Mouse (Mus musculus): Measurements from ENCODE around the gene Gm20388. TPM values are rescaled to one million over a fixed set of nuclear protein-coding genes. Genes with fewer than 3 reads are reported as not detected.

Gm20388 gene
- total RNA-seq (2023), result 10 to 100 TPM; 14.5 to 15.2 TPM

DNA sequence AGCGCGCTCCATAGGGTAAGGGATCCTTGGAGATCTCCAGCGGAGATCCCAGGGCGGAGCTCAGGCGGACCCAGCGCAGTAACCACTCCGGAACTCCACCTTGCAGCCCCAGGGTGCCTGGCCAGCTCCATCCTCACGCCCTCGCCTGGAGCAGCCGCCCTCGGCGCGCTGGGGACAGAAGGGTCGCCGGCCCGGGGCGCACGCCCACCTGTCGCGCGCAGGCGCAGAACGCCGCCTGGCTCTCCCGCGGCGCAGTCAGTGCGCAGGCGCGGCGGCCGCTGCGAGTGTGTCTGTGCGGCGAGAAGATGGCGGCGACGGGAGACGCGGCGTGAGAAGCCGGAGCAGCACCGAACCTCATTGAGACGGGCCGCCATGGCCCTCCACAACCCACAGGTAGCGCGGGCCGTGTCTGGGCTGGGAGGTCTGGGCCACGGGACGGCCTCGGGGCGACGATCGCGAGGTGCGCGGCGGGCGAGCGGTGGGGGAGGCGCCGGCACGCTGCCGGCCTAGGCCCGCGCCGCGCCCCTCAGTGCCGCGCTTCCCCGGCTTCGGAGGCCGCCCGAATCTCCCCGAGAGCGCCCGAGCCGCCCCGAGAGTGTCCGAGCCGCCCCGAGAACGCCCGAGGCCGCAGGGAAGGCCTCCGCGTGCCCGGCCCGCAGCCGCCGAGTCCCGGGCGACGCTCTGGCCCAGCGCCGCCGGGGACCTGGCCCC lies at the start of gene Gm20388:
TSS of gene Gm20388 (plus strand) at position 295 of the 711 bp plus-strand sequence.

DNA sequence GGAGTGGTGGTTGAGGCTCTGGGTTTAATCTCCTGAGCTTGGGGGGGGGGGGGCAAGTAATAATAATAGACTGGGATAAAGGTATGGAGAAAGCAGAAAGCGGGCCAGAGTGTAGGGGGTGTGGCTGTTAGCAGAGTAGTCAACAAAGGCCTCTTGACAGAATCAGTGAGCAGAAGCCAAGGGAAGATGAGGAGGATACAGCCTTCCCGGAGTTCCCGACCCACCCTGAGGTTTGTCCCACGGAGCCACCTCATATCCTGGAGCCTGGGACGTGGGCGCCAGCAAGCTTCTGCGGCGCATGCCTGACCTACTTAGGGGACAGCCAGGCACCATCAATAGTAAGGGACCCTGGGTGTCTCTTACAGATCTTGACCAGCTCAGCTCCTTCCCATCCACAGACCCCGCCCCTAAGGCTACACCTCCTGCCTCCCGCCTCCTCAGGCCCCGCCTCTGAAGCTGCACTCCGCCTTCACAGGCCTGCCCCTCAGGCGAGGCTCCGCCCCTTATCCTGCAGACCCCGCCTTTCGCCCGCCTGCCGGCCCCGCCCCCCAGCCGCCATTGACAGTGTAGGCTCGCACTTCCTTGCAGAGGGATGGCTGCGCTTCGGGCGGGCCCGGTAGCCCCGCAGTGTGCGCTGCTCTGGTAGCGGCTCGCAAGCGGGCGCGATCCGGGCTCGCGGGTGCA lies 48.8 kb upstream of the Gm20388 start, which contains the start of gene Klhl36:
TSS of gene Klhl36 (plus strand) at position 561 of the 684 bp plus-strand sequence.

DNA sequence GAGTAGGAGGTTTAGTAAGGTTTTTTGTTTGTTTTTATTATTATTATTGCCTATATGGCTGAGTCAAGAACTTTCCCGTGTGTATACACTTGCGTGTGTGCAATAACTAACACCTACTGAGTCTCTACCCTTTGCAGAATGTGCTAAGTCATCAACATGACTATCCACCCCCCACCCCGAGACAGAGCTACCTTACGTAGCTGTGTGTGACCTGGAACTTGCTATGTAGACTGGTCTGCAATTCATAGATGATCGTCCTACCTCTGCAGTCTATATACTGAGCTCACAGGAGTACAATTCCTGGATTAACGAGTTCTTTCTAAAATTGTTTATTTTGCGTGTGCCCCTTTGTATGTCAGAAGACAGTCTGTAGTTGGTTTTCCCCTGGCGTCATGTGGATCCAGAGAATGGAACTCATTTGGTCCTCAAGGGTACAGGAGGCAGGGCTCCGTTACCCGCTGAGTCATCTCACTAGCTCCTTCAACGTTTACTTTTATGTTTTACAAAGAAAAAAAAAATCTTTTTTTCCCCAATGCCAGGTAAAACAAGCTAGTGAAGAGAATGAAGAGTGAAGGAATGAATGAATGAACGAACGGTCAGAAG lies 596 bp upstream of the Gm20388 start, which contains the start of gene Usp10:
TSS of gene Usp10 (plus strand) at position 417 of the 603 bp plus-strand sequence.

DNA sequence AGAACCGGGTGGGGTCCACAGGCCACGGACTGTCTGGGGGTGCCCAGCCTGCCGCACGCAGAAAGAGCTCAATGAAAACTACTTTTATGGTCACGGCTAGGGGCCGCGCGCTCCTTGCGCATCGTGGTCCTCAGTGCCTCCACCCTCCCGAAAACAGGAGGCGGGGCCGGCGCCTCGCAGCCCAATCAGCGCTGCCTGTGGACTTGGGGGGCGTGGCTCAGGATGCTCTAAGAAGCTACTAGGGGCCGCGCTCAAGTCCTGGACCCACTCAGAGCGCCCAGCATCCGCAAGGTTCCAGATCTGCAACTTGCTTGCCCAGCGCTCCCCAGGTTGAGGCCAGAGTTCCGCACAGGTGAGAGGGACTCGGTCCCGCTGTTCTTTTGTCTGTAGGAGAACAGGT lies 81.6 kb downstream of the Gm20388 start, which contains the start of gene Crispld2:
TSS of gene Crispld2 (plus strand) at position 190 of the 400 bp plus-strand sequence.

DNA sequence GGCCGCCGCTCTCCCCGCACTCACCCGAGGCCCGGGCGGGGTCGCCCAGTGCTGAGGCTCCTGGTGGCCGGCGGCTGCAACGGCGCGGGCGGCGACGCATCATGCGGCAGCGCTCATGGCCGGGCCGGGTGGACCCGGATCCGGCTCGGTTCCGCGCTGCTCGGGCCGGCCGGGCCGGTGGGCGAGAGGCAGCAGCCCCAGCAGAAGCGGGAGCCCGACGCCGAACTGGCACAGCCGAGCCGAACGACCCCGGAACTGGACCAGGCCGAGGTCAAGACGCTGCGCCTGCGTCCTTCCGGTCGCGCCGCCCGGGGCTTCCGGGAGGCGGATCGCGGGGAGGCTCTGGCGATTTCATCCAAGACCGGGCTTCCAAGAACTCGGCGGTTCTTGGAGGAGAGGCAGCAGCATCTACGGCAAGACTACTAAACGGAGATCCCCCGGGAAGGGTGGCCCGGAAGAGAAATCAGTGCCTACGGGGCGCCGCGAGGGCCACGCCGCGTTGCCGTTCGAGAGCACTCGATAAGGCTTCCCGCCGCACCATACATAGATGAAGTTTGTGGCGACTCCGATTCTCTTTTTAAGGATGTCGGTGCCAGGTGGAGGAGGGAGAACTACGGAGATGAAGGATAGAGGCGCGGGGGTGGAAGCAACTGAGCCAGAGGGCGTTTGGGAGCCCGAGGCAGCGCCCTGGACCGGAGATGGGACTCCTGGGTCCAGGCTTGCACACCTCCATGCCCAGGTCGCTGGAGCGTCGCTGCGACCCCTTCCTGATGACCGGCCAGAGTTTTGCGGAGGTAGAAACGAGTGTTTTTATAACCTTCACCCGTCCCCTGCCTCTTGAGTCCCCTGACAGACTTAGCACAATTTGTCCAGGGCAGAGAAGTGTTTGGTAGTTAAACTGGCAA lies 190.7 kb downstream of the Gm20388 start, which contains the start of gene Zdhhc7:
TSS of gene Zdhhc7 (minus strand) at position 415 of the 905 bp plus-strand sequence.

DNA sequence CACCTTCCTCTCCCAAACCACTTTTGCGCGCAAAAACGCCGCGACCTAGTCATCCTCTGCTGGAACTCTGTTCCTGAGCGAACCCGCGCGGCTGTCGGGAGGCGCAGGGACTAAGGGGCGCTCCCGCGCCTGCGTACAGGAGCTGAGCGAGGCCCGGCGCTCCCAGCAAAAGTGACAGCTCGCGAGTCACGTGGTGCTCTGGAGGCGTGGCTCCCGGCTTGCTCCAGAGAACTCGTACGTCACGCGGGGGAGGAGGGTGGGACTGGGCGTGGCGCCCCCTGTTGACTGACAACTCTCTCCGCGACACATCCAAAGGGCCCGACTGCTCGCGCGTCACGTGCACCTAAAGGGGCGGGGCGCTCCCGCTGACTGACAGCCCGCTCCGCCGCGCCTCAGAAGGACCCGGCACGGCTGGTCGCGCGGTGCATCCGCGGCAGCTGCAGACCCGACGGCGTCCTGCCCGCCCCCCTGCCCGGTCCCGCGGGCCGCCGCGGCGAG lies 203.2 kb downstream of the Gm20388 start, which contains the start of gene 6430548M08Rik:
TSS of gene 6430548M08Rik (plus strand) at position 395 of the 498 bp plus-strand sequence.

DNA sequence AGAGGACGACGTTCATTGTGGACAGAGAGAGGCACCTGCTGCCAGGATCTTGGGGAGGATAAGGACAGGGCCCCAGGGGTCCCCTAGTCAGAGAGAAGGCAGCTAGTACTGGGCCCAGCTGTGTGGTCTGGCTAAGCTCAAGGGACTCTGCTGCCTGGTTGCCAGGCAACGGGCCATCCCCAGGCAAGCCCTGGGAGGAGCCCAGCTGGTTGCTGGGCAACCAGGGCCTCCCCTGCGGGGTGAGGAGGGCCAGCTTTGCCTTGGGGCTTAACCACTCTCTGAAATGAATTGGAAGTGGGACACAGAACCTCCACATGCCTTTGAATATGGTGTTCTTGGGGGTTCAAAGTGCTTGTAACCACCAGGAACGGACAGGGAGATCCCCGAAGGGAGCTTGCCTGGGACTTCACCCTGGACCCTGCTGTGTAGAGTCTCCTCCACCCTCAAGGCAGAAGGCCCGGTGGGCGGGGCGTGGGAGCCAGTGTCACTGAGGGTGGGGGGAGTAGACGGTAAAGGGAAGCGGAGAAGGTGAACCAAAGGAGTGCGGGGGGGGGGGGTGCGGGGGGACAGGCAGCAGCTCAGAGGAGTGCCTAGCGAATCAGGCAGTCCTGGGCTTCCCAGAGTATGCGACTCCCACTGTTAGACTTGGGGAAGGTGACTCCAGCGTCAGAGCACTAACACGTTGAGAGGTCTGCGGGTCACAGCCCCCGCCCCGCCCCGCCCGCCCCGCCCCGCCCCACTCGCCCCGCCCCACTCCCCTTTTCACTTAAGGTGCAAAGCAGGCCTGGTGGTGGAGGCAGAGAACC lies 266.9 kb downstream of the Gm20388 start, which contains the start of gene Fam92b:
TSS of gene Fam92b (minus strand) at position 149 of the 806 bp plus-strand sequence.

DNA sequence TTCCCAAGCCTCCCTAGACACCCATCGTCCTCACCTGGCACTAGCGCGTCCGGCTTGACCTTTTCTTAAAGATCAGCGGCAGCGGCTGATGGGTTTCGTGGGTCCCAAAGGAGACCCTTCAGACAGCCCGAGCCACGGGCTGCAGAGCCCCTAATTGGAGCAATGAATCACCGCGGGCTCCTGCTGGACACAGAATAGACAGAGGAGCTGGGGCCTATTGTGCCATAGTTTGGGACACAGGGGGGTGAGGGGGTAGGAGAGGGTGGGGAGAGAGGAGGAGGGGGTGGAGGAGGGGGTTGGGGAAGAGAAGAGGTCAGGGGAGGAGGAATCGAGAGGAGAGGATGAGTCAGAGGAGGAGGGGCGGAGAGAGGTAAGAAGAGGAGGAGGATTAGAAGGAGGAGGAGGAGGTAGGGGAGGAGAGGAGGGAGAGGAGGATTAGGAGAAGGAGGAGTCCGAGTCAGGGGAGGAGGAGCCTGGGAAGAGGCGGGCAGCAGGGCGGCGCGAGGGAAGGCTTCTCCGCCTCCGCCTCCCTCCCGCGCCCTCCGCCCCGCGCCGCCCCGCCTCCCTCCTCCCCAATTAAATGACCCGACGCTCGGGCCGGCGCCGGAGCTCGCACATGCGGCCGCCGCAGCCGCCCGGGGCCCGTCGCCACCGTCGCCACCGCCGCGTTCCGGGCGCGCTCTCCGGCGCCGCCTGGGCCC lies 317.4 kb downstream of the Gm20388 start, which contains the start of gene Gse1:
TSS of gene Gse1 (plus strand) at position 566 of the 701 bp plus-strand sequence.

DNA sequence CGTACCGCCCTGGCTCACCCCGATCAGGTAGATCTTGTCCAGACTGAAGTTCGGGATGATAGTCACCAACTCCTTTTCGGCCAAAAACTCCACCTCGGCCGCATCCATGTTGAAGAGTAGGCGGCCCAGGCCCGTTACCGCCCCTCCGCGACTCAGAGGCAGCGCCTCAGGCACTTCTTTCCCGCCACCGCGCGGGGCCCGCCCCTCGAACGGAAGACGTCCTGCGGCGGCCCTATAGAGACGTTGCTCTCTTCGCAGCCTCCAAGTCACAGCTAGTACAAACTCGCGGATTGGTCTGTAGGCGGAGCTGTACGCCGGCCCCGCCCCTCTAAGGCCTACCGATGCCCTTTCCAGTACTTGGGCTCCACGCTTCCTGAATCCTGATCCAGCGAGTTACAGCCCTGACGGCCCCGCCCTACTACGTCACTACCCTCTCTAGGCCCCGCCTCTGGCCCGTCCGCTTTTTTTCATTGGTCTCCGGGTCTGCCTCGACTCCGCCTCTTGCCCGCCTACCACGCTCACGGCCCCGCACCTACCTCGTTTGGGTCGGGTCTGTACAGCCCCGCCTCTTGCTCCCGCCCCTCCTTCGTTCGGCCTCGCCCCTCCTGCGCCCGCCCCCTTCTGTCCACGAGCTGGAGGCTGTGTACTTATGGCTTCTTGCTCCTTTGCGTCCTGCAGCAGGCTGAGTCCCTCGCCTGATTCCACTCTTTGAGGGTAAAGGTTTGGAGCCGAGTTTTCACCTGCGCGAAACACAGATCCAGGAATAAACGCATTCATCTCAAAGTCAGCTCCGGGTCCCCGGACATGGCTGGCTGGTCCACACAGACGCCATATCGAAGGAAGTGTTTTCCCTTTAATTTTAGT lies 678.5 kb downstream of the Gm20388 start, which contains the start of gene Gins2:
TSS of gene Gins2 (minus strand) at position 397 of the 864 bp plus-strand sequence.

DNA sequence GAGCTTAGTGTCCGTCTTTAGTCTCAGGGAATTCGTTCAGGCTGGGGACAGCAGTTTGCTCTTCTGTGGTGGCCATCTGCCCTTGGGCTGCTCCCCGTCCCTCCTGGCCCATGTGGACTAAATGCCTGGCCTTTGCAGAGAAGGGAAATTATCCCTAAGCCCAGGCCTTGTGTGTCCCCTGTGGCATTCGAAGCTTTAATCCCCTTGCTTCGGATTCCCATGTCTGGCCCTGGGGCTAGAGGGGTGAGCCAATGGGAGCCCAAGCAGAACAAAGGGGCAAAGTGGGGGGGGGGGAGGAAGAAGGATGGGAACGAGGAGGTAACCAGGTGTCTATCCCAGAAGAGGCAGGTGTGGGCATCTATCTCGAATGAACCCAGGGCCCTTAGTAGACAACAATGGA lies 736.9 kb downstream of the Gm20388 start, which contains the start of gene 1190005I06Rik:
TSS of gene 1190005I06Rik (minus strand) at position 101 of the 400 bp plus-strand sequence.

DNA sequence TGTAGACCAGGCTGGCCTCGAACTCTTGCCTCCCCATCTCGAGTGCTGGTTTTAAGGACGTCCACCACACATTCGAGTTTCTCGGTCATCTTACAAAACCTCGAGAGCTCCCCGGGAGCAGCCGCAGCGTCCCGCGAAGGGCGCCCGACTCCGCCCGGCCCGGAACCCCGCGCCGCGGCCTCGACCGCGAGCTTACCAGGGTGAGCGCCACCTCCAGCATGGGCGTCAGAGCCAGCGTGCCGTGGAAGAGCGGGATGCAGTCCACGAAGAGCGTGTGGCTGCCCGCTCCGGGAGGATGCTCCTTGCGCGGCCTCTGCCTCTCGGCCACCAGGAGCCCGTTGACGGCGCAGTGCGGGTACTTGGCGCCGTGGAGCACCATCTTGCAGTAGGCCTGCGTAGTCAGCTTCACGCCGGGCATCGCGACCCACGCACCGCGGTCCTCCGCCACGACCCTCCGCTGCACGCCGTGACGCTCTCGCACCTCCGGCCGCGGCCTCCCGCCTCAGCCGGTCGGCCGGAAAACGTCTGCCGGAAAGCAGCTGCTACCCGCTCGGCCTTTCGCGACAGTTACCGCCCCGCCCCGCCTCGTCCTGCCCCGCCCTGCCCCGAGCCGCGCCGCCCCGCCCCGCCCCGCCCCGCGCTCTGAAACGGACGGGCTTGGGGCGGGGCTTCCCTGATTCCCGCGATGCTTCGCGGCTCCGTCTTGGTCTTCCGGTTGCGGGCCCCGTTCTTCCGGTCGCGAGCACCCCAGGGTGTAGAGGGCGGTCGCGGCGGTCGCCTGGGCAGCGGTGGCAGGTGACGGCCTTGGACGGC lies 757.1 kb downstream of the Gm20388 start, which contains the start of the genes Gm27021 and Cox4i1:
TSS of gene Gm27021 (minus strand) at position 519 of the 813 bp plus-strand sequence.
TSS of gene Cox4i1 (plus strand) at position 662 of the 813 bp plus-strand sequence.

DNA sequence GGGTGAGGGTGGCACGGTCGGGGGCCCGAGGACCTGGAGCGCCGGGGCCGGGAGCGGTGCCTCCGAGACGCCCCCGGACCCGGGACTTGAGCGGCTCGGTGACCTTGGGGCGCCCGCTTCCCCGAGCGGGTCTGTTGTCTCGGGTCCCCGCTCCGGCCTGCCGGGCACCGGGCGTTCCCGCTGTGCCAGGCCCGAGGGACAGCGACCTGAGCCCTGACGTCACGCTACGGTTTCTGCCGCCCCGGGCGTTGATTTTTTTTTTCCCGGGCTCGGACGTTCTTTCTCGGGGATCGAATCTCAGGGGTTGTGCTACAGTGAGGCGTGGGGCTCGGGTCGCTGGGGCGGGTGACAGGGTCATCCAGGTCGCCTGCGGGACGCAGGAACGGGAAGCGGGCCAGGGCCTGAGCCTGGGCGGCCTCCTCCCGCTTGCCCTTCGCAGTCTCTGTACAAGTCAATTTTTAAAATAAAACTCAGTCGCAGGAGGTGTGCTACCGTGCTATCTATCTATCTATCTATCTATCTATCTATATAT lies 757.8 kb downstream of the Gm20388 start, which contains the start of gene Emc8:
TSS of gene Emc8 (minus strand) at position 200 of the 532 bp plus-strand sequence.

DNA sequence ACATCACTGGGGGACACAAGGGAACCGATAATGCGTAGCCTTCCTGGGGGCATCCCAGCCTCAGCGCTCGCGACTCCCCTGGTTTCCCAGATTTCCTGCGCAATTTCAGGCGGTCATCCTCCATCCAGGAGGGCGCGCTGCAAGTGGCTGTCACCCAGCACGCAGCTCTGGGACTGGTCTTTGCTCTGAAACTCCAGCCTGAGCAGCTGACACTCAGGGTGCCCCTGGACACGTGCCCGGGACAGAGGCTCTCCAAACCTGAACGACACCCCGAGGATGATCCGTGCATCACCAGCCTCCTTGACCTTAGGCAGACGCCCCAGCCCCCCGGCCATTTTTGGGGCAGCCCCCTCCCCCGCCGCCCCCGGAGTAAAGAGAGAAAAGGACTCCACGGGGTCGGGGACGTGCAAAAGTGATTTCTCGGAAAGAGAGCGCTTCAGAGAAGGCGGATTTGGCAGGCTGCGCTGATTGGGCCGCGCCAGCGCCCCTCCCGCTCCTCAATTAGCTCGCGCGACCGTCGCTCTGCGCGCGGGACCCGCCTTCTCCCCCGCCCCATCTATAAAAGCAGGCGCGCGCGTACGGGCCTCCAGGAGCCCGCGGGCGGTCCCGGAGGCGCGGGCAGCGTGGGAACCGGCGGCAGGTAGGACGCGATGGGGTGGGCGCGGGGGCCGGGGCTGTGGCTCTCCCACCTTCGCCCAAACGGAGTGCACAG lies 825.3 kb downstream of the Gm20388 start, which contains the start of gene Irf8:
TSS of gene Irf8 (plus strand) at position 589 of the 712 bp plus-strand sequence.

DNA sequence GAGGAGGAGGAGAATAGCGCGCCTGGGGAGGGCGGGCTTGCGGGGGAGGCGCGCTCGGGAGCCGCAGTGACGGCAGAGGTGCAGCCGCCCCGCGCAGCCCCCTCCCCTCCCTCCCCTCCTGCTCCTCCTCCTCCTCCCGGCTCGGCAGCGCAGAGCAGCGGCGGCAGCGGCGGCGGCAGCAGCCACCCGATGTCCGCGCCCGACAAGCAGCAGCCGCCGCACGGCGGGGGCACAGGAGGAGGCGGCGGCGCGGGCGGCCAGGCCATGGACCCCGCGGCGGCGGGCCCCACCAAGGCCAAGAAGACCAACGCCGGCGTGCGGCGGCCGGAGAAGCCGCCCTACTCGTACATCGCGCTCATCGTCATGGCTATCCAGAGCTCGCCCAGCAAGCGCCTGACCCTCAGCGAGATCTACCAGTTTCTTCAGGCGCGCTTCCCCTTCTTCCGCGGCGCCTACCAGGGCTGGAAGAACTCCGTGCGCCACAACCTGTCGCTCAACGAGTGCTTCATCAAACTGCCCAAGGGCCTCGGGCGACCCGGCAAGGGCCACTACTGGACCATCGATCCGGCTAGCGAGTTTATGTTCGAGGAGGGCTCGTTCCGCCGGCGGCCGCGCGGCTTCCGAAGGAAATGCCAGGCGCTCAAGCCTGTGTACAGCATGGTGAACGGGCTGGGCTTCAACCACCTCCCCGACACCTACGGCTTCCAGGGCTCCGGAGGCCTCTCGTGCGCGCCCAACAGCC lies 1173.7 kb downstream of the Gm20388 start, which contains the start of gene Foxf1:
TSS of gene Foxf1 (plus strand) at position 177 of the 742 bp plus-strand sequence.

DNA sequence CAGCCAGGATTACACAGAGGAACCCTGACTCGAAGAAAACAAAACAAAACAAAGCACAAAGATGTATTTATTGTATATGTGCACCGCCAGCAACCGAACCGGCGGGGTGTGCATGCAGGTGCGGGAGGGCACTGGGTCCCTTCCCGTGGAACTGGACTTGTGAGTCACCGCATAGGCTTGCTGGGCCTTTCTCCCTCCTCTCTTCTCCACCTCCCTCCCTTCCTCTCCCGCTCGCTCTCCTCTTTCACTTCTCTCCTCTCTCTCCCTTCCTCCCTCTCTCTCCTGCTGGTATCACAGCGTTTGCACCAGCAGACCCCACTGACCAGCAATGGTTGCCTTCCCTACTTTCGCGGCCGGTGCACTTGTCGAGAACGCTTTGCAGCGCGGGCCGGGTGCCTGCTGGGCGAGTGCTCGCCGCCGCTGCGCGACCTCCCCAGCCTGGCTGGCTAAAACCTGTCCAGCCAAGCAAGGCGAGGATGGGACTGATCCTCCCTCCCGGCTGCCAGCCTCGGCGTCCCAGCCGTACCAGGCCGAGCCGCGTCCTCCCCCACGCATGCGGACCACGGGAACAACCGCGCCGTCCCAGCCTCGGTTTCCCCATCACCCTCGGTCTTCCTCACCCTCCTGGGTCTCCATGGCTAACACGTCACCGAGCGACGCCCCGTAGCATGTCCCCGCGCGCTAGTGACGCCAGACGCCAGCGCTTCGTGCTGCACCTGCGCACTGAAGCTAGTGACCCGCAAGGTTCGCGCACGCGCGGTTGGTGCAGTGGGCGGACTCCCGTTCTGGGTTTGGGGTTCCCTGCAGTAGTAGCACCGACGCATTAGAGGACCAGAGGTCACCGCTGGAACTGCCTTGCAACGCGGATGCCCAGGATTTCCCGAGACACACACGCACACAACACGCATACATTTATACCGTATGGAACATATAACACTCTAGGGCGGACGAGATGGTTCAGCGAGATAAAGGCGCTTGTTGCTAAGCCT lies 1197.3 kb downstream of the Gm20388 start, which contains the start of gene Mthfsd:
TSS of gene Mthfsd (minus strand) at position 725 of the 989 bp plus-strand sequence.

